ENCODE assay signal across 8 mouse cellular contexts in genomic region chr12:70345531-70346138, GRCm38 (mm10). TPM values are rescaled to one million over a fixed set of nuclear protein-coding genes. Genes with fewer than 3 reads are reported as not detected.
DNase-seq lines count a peak whose midpoint lies in the region; ATAC-seq and TF ChIP-seq lines count a peak whose summit lies in the region.

No protein-coding gene starts in this region.

- H3K27ac ChIP-seq in kidney, postnatal 0 days, result no peak overlapping the region
- no peak overlapping the region for H3K27ac ChIP-seq in embryonic facial prominence, embryonic 14.5 days (replicated peaks; ENCODE audit: low read depth, low read length)
- H3K27ac ChIP-seq in hindbrain, postnatal 0 days, result peak overlapping the region; percentile 90
- peak overlapping the region; percentile 95 for H3K27ac ChIP-seq in midbrain, embryonic 12.5 days (replicated peaks)

- ATAC-seq in kidney, postnatal 0 days (replicated peaks; ENCODE audit: low FRiP score, low read depth), result no peak
- no peak for ATAC-seq in embryonic facial prominence, embryonic 14.5 days (ENCODE audit: low read depth)
- peak; percentile 13 for ATAC-seq in hindbrain, postnatal 0 days
- ATAC-seq in midbrain, embryonic 12.5 days (ENCODE audit: low FRiP score, low read depth), result 0 out of 2 replicates have a peak, but pooled peaks have one; percentile 4
- ATAC-seq in megakaryocyte-erythroid progenitor cell, adult 5-6 weeks (replicated peaks; ENCODE audit: low FRiP score, low TSS enrichment, poor library complexity, severe bottlenecking), result no peak

- no peaks in the 10 kb centered on the region for H3K9me3 ChIP-seq in kidney, postnatal 0 days (replicated peaks; ENCODE audit: low read length)
- no peaks in the 10 kb centered on the region for H3K9me3 ChIP-seq in embryonic facial prominence, embryonic 14.5 days (ENCODE audit: control insufficient read depth, low read length)
- H3K9me3 ChIP-seq in hindbrain, postnatal 0 days (ENCODE audit: low read length), result no peaks in the 10 kb centered on the region
- H3K9me3 ChIP-seq in midbrain, embryonic 12.5 days, result no peaks in the 10 kb centered on the region

- no peaks in the 10 kb centered on the region for H3K36me3 ChIP-seq in kidney, postnatal 0 days (ENCODE audit: insufficient read depth, low read length)
- H3K36me3 ChIP-seq in embryonic facial prominence, embryonic 14.5 days (ENCODE audit: control insufficient read depth, insufficient read depth, low read length), result no peaks in the 10 kb centered on the region
- H3K36me3 ChIP-seq in hindbrain, postnatal 0 days (ENCODE audit: insufficient read depth, low read length), result no peaks in the 10 kb centered on the region
- H3K36me3 ChIP-seq in midbrain, embryonic 12.5 days, result no peaks in the 10 kb centered on the region

- no peak overlapping the region; the same call in 1 of the 2 replicates for H3K4me3 ChIP-seq in kidney, postnatal 0 days (replicated peaks; ENCODE audit: low read depth, low read length)
- peak overlapping the region; percentile 51 for H3K4me3 ChIP-seq in embryonic facial prominence, embryonic 14.5 days (ENCODE audit: low read depth, low read length)
- H3K4me3 ChIP-seq in hindbrain, postnatal 0 days (ENCODE audit: low read length), result peak overlapping the region; percentile 68
- H3K4me3 ChIP-seq in midbrain, embryonic 12.5 days, result peak overlapping the region; percentile 70

- TF ChIP-seq CTCF in kidney, postnatal 0 days (IDR thresholded peaks at IDR 0.05; ENCODE audit: low read depth), result no peak
- TF ChIP-seq CTCF in hindbrain, postnatal 0 days (IDR thresholded peaks at IDR 0.05; ENCODE audit: low read depth), result no peak

- WGBS in kidney, postnatal 0 days, result 34% methylated on average over 16 of the region's 16 CpGs
- 37% methylated on average over 16 of the region's 16 CpGs for WGBS in embryonic facial prominence, embryonic 14.5 days
- WGBS in hindbrain, postnatal 0 days, result 23% methylated on average over 16 of the region's 16 CpGs
- 24% methylated on average over 16 of the region's 16 CpGs for WGBS in midbrain, embryonic 12.5 days

- DNase-seq in kidney, postnatal 0 days (ENCODE audit: low spot score), result no peak
- DNase-seq in kidney, postnatal 36 days, result no peak
- DNase-seq in embryonic facial prominence, embryonic 14.5 days (ENCODE audit: low spot score), result no peak
- peak; percentile 67 for DNase-seq in hindbrain, postnatal 0 days (ENCODE audit: low spot score)
- no peak for DNase-seq in natural killer cell, adult 2 months (ENCODE audit: low spot score in 2 of 2)
- DNase-seq in ovary, postnatal 36 days (ENCODE audit: low spot score), result no peak

- H3K4me1 ChIP-seq in kidney, postnatal 0 days (replicated peaks; ENCODE audit: insufficient read depth, low read length), result peaks cover 9% of the 10 kb centered on the region
- H3K4me1 ChIP-seq in embryonic facial prominence, embryonic 14.5 days (ENCODE audit: control insufficient read depth, insufficient read depth, low read length), result peaks cover 11% of the 10 kb centered on the region
- H3K4me1 ChIP-seq in hindbrain, postnatal 0 days (ENCODE audit: insufficient read depth, low read length), result peaks cover 4% of the 10 kb centered on the region; the same call in 1 of the 2 replicates
- H3K4me1 ChIP-seq in midbrain, embryonic 12.5 days, result peaks cover 30% of the 10 kb centered on the region

- H3K27me3 ChIP-seq in kidney, postnatal 0 days (ENCODE audit: insufficient read depth, low read length), result peaks cover 9% of the 10 kb centered on the region; the same call in 1 of the 2 replicates
- peaks cover 25% of the 10 kb centered on the region for H3K27me3 ChIP-seq in embryonic facial prominence, embryonic 14.5 days (replicated peaks; ENCODE audit: control insufficient read depth, insufficient read depth, low read length)
- no peaks in the 10 kb centered on the region for H3K27me3 ChIP-seq in hindbrain, postnatal 0 days (ENCODE audit: insufficient read depth, low read length)
- H3K27me3 ChIP-seq in midbrain, embryonic 12.5 days, result no peaks in the 10 kb centered on the region

- H3K9ac ChIP-seq in kidney, postnatal 0 days (ENCODE audit: low read depth, low read length), result no peak overlapping the region
- H3K9ac ChIP-seq in embryonic facial prominence, embryonic 14.5 days (ENCODE audit: low read depth, low read length), result no peak overlapping the region; the same call in 1 of the 2 replicates
- H3K9ac ChIP-seq in hindbrain, postnatal 0 days (replicated peaks; ENCODE audit: low read length), result peak overlapping the region; percentile 88
- H3K9ac ChIP-seq in midbrain, embryonic 12.5 days (replicated peaks), result peak overlapping the region; percentile 83

- peak overlapping the region; percentile 95 for H3K4me2 ChIP-seq in kidney, postnatal 0 days (ENCODE audit: low read length)
- H3K4me2 ChIP-seq in embryonic facial prominence, embryonic 14.5 days (ENCODE audit: low read depth, low read length), result peak overlapping the region; percentile 82
- H3K4me2 ChIP-seq in hindbrain, postnatal 0 days (ENCODE audit: low read depth, low read length), result peak overlapping the region; percentile 76
- peak overlapping the region; percentile 91 for H3K4me2 ChIP-seq in midbrain, embryonic 12.5 days (replicated peaks)

RNA-seq across cellular contexts. Expression of gene Trim9, which starts 1.8 kb away (rescaled TPM):
- 2.1 and 2.3 TPM in 2 replicates for polyA plus RNA-seq in kidney, postnatal 0 days (2015; fragmentation: Nextera tagmentation; extraction: Ambion mirVana)
- polyA plus RNA-seq in embryonic facial prominence, embryonic 14.5 days (2014; fragmentation: Nextera tagmentation; extraction: Ambion mirVana), result 2.0 and 2.5 TPM in 2 replicates
- 214 and 239 TPM in 2 replicates for total RNA-seq in hindbrain, postnatal 0 days (2014; rRNA removed)
- 102 and 105 TPM in 2 replicates for polyA plus RNA-seq in hindbrain, postnatal 0 days (2015; fragmentation: Nextera tagmentation; extraction: Ambion mirVana)
- polyA plus RNA-seq in midbrain, embryonic 12.5 days (2016; fragmentation: Nextera tagmentation; extraction: Ambion mirVana), result 40.9 and 41.3 TPM in 2 replicates
- not detected in 2 replicates for total RNA-seq in megakaryocyte-erythroid progenitor cell, adult 5-6 weeks (2014; fragmentation: Nextera tagmentation)
- not detected in 2 replicates for total RNA-seq in megakaryocyte-erythroid progenitor cell, adult 5-6 weeks (2017)

Comparison
In these comparisons a context has a peak if more than half of its experiments do, and no peak if none do; other contexts are left out.
1. ATAC-seq: peak in hindbrain, postnatal 0 days (single experiment) and midbrain, embryonic 12.5 days (single experiment); none in kidney, postnatal 0 days (single experiment), embryonic facial prominence, embryonic 14.5 days (single experiment) and megakaryocyte-erythroid progenitor cell, adult 5-6 weeks (single experiment).
2. H3K27ac ChIP-seq: peak in hindbrain, postnatal 0 days (single experiment) and midbrain, embryonic 12.5 days (single experiment); none in kidney, postnatal 0 days (single experiment) and embryonic facial prominence, embryonic 14.5 days (single experiment).
3. H3K9ac ChIP-seq: peak in hindbrain, postnatal 0 days (single experiment) and midbrain, embryonic 12.5 days (single experiment); none in kidney, postnatal 0 days (single experiment) and embryonic facial prominence, embryonic 14.5 days (single experiment).
4. RNA of gene Trim9, which starts 1.8 kb away (polyA plus RNA-seq): 102 to 105 TPM in hindbrain, postnatal 0 days and 40.9 to 41.3 TPM in midbrain, embryonic 12.5 days; 2.1 to 2.3 TPM in kidney, postnatal 0 days and 2.0 to 2.5 TPM in embryonic facial prominence, embryonic 14.5 days; every median in the first group is over 10 times any median in the second.
5. Peak in every context shown above with its lines, with median percentiles within 50 percentile points of each other: H3K4me2 ChIP-seq.